Mouse (Mus musculus): ENCODE measurements around the gene Ppp1r10. TPM values are rescaled to one million over a fixed set of nuclear protein-coding genes. Genes with fewer than 3 reads are reported as not detected.

Gene Ppp1r10
- polyA plus RNA-seq, 2 experiments, result 15.4 to 15.6 TPM

DNA sequence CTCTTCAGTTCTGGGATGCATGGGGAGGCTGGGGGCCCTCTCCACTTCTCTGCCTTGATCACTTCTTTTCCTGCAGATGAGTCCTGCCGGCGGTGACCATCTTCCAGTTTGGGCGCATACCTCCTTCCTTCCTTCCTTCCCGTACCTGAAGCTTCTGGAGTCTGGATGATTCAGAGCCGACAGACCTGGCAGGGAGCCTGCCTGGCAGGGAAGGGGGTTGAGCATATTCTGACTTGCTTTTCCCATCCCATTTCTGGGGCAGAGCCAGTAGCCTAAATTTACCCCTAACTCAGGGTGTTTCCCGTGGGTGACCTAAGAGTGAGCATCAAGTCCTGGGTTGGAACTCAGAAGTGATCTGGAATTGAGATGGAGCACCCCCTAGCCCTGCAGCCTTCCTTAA is 41.5 kb upstream of the Ppp1r10 start:
- no peak for ATAC-seq (ENCODE audit: insufficient read depth)
- Histone ChIP-seq H3K4me2 (ENCODE audit: low read depth) (no peak overlapping the region), H3K4me1 (replicated peaks; ENCODE audit: control insufficient read depth in 2 of 2, insufficient read depth in 2 of 2, low read length in 1 of 2) (peaks cover 8 to 11% of the 10 kb centered on the region in 2 experiments), H3K9me3 (ENCODE audit: control insufficient read depth, low read length) (peaks cover 3% of the 10 kb centered on the region), H3K9ac (replicated peaks) (no peak overlapping the region), H3K4me3 (ENCODE audit: insufficient read depth in 1 of 2, low read depth in 2 of 2, low read length in 2 of 2) (no peak overlapping the region), H3K27ac (no peak overlapping the region), H3K27me3 (ENCODE audit: control insufficient read depth, insufficient read depth, low read length) (no peaks in the 10 kb centered on the region; the same call in 1 of the 2 replicates), H3K36me3 (replicated peaks; ENCODE audit: control insufficient read depth, insufficient read depth, low read depth) (no peaks in the 10 kb centered on the region)
- DNase-seq (ENCODE audit: low read depth in 3 of 3, low spot score in 3 of 3), result no peak
- 80% methylated on average over 6 of the region's 6 CpGs for WGBS (ENCODE audit: insufficient replicate concordance)
- TF ChIP-seq CTCF (IDR thresholded peaks at IDR 0.05; ENCODE audit: low read depth) (no peak), EP300 (IDR thresholded peaks at IDR 0.05; ENCODE audit: low read depth) (no peak)

DNA sequence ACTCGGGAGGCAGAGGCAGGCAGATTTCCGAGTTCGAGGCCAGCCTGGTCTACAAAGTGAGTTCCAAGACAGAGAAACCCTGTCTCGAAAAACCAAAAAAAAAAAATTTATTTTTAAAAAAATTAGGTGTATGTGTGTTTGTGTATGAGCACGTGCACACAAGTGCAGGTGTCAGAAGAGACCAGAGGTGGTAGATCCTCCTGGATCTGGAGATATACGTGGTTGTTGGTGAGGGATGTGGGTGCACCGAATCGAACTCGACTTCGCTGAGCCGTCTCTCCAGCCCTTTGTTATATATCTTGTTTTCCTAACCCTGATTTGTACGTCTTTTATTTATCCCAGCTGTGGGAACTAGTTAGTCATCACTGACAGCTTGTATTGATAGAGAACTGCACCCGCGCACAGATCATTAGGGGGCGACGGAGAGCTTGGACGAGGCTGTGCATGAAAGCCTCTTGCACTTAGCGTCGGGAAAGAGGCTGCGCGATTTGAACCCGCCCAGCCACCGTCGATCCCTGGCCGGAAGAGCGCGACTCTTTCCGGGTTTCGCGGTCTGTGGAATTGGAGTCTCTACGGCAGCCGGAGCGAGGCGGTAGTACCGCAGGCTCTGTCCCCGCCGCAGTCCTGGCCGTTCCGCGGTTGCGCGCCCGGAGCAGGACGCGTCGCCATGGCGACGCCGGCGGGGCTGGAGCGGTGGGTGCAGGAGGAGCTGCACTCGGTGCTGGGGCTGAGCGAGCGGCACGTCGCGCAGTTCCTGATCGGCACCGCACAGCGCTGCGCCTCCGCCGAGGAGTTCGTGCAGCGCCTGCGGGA is 36.8 kb upstream of the Ppp1r10 start, which contains the start of gene Dhx16:
Gene Dhx16, plus strand, starts transcription at position 575 of the 813 bp plus-strand sequence.
- DNase-seq (ENCODE audit: low read depth in 3 of 3, low spot score in 3 of 3) (peak; percentile 88 to 91 (median 89)), ATAC-seq (ENCODE audit: insufficient read depth) (peak; percentile 91)
- peak within 1 kb of the TSS; percentile 79 for H3K4me2 ChIP-seq (ENCODE audit: low read depth)
- WGBS (ENCODE audit: insufficient replicate concordance), result 5% methylated on average over 66 of the region's 66 CpGs
- H3K9ac ChIP-seq (replicated peaks), result peak within 1 kb of the TSS; percentile 79
- H3K4me3 ChIP-seq (ENCODE audit: insufficient read depth in 1 of 2, low read depth in 2 of 2, low read length in 2 of 2), result peak within 1 kb of the TSS; percentile 65 to 91
- TF ChIP-seq CTCF (IDR thresholded peaks at IDR 0.05; ENCODE audit: low read depth) (peak; percentile 94), EP300 (IDR thresholded peaks at IDR 0.05; ENCODE audit: low read depth) (peak; percentile 39; the same call in 1 of the 2 replicates)
- H3K27me3 ChIP-seq (ENCODE audit: control insufficient read depth, insufficient read depth, low read length), result no peaks in the 10 kb centered on the region
- no peaks in the 10 kb centered on the region for H3K9me3 ChIP-seq (ENCODE audit: control insufficient read depth, low read length)
- peaks cover 18% of the 10 kb centered on the region for H3K36me3 ChIP-seq (replicated peaks; ENCODE audit: control insufficient read depth, insufficient read depth, low read depth)
- H3K4me1 ChIP-seq (replicated peaks; ENCODE audit: control insufficient read depth in 2 of 2, insufficient read depth in 2 of 2, low read length in 1 of 2), result peaks cover 4 to 8% of the 10 kb centered on the region in 2 experiments; a peak in 2 of 4 replicates
- peak within 1 kb of the TSS; percentile 40; the same call in 1 of the 2 replicates for H3K27ac ChIP-seq

- peaks cover 4 to 7% of the 10 kb centered on the region in 2 experiments; a peak in 2 of 4 replicates for H3K4me1 ChIP-seq (replicated peaks; ENCODE audit: control insufficient read depth in 2 of 2, insufficient read depth in 2 of 2, low read length in 1 of 2)
- TF ChIP-seq EP300 (IDR thresholded peaks at IDR 0.05; ENCODE audit: low read depth) (no peak), CTCF (IDR thresholded peaks at IDR 0.05; ENCODE audit: low read depth) (no peak)
- WGBS (ENCODE audit: insufficient replicate concordance), result 90% methylated on average over 17 of the region's 17 CpGs
- no peak overlapping the region for H3K4me3 ChIP-seq (ENCODE audit: insufficient read depth in 1 of 2, low read depth in 2 of 2, low read length in 2 of 2)
- no peak overlapping the region for H3K27ac ChIP-seq
- DNase-seq (ENCODE audit: low read depth in 3 of 3, low spot score in 3 of 3) (no peak), ATAC-seq (ENCODE audit: insufficient read depth) (no peak)
- peaks cover 45% of the 10 kb centered on the region for H3K36me3 ChIP-seq (replicated peaks; ENCODE audit: control insufficient read depth, insufficient read depth, low read depth)
- no peak overlapping the region for H3K9ac ChIP-seq (replicated peaks)
- H3K27me3 ChIP-seq (ENCODE audit: control insufficient read depth, insufficient read depth, low read length), result no peaks in the 10 kb centered on the region
- H3K9me3 ChIP-seq (ENCODE audit: control insufficient read depth, low read length), result no peaks in the 10 kb centered on the region
- H3K4me2 ChIP-seq (ENCODE audit: low read depth), result no peak overlapping the region
Observed at GRCm38 (mm10) chr17:35882924-35883323, 33.3 kb upstream of the Ppp1r10 start.

DNA sequence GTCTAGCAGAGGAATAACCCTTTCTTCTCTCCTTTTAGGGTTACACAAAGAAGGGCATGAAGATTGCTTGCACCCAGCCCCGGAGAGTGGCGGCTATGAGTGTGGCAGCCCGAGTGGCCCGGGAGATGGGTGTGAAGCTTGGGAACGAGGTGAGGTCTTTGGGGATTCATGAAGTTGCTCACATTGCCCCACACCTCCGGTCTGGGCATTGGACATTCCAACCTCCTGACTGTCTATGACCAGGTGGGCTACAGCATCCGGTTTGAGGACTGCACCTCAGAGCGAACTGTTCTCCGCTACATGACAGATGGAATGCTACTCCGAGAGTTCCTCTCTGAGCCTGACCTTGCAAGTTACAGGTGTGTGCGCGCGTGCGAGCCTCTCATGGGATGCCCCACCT is 32.5 kb upstream of the Ppp1r10 start:
- H3K9ac ChIP-seq (replicated peaks), result no peak overlapping the region
- H3K4me3 ChIP-seq (ENCODE audit: insufficient read depth in 1 of 2, low read depth in 2 of 2, low read length in 2 of 2), result no peak overlapping the region
- no peak overlapping the region for H3K27ac ChIP-seq
- H3K9me3 ChIP-seq (ENCODE audit: control insufficient read depth, low read length), result no peaks in the 10 kb centered on the region
- ATAC-seq (ENCODE audit: insufficient read depth) (no peak), DNase-seq (ENCODE audit: low read depth in 3 of 3, low spot score in 3 of 3) (no peak)
- H3K4me2 ChIP-seq (ENCODE audit: low read depth), result no peak overlapping the region
- no peaks in the 10 kb centered on the region for H3K27me3 ChIP-seq (ENCODE audit: control insufficient read depth, insufficient read depth, low read length)
- peaks cover 4 to 7% of the 10 kb centered on the region in 2 experiments; a peak in 2 of 4 replicates for H3K4me1 ChIP-seq (replicated peaks; ENCODE audit: control insufficient read depth in 2 of 2, insufficient read depth in 2 of 2, low read length in 1 of 2)
- WGBS (ENCODE audit: insufficient replicate concordance), result 89% methylated on average over 14 of the region's 14 CpGs
- peaks cover 53% of the 10 kb centered on the region for H3K36me3 ChIP-seq (replicated peaks; ENCODE audit: control insufficient read depth, insufficient read depth, low read depth)
- TF ChIP-seq EP300 (IDR thresholded peaks at IDR 0.05; ENCODE audit: low read depth), result no peak
- TF ChIP-seq CTCF (IDR thresholded peaks at IDR 0.05; ENCODE audit: low read depth), result no peak

DNA sequence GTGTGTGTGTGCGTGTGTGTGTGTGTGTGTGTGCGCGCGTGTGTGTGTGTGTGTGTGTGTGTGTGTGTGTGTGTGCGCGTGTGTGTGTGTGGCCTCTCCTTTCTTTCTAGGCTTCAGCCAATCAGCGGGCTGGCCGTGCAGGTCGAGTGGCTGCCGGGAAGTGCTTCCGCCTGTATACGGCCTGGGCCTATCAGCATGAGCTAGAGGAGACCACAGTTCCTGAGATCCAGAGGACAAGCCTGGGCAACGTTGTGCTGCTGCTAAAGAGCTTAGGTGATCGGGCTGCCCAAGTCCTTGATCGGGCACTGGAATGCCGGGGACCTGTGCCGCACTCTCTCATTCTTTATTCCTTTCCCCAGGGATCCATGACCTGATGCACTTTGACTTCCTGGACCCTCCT is 28.5 kb upstream of the Ppp1r10 start:
- TF ChIP-seq EP300 (IDR thresholded peaks at IDR 0.05; ENCODE audit: low read depth) (no peak), CTCF (IDR thresholded peaks at IDR 0.05; ENCODE audit: low read depth) (no peak)
- ATAC-seq (ENCODE audit: insufficient read depth) (no peak), DNase-seq (ENCODE audit: low read depth in 3 of 3, low spot score in 3 of 3) (no peak)
- Histone ChIP-seq H3K36me3 (replicated peaks; ENCODE audit: control insufficient read depth, insufficient read depth, low read depth) (peaks cover 85% of the 10 kb centered on the region), H3K9me3 (ENCODE audit: control insufficient read depth, low read length) (no peaks in the 10 kb centered on the region), H3K4me3 (ENCODE audit: insufficient read depth in 1 of 2, low read depth in 2 of 2, low read length in 2 of 2) (no peak overlapping the region), H3K4me2 (ENCODE audit: low read depth) (no peak overlapping the region), H3K27me3 (ENCODE audit: control insufficient read depth, insufficient read depth, low read length) (no peaks in the 10 kb centered on the region), H3K9ac (replicated peaks) (no peak overlapping the region), H3K4me1 (replicated peaks; ENCODE audit: control insufficient read depth in 2 of 2, insufficient read depth in 2 of 2, low read length in 1 of 2) (no peaks in the 10 kb centered on the region), H3K27ac (no peak overlapping the region)
- 78% methylated on average over 16 of the region's 17 CpGs for whole genome bisulfite sequencing (ENCODE audit: insufficient replicate concordance)
